Mouse (Mus musculus): ENCODE results near the gene Inpp5d. TPM values are rescaled to one million over a fixed set of nuclear protein-coding genes. Genes with fewer than 3 reads are reported as not detected.

The Inpp5d gene
- polyA plus RNA-seq, 1 experiment = 278 TPM

DNA sequence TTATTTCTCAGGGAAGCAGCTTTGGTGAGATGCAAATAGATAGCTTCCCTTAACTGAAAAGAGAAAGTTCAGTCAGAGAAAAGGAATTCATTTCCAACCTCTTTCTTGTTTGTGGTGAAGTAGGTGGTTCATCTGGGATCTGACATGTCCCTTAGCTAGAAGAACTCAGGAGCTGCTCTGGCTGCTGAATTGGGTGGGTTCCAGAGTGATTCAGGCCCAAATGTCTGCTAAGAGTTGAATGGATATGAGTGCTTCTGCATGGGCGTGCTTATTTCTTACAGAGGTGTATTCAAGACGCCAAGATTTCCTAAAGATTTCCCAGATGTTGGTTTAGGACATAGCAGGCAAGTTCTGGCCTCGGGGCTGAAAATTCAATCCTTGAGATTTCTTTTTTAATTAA lies 114.0 kb downstream of the Inpp5d start:
- no peak for TF ChIP-seq POLR2A (IDR thresholded peaks at IDR 0.05; ENCODE audit: control insufficient read depth, extremely low read depth, insufficient read depth, low read length, poor library complexity)
- TF ChIP-seq CTCF (IDR thresholded peaks at IDR 0.05; ENCODE audit: borderline replicate concordance, control insufficient read depth, extremely low read depth, insufficient read depth, low read length, poor library complexity) = no peak
- H3K4me1 ChIP-seq (replicated peaks; ENCODE audit: control insufficient read depth, insufficient read depth, low read length) = no peaks in the 10 kb centered on the region

DNA sequence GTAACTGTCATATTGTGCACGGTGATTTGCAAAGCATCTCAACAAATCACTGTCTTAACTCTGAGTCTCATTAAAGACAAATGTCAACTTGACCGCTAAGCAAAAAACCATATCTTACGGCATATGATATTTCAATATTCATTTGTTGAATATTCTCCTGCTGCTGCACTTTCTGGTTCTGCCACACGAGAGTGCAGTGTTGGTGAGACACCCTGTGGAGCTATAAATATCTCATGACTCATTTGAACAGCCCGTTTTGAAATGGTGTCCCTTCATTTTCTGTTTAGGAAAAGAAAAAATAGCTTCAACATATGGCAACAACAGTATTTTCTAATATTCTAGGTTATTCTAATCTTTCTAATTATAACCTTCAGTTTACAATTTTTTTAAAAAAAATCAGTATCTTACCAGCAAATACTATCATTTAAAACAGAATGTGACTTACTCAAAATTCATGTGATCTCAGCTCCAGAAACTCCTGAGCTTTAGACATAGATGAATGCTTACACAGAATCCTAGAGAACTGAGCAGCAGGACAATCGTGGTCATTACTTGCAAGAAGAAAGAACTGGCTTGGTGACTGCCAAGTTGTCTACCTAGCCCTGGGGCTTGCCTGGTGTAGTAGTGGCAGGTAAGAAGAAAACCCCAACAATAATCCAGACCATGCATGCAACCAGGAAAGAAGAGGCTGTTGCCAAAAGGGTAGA lies 120.6 kb downstream of the Inpp5d start:
- DNase-seq = no peak
- Histone ChIP-seq H3K36me3 (ENCODE audit: control insufficient read depth, insufficient read depth, low read length) (no peaks in the 10 kb centered on the region), H3K27me3 (ENCODE audit: control insufficient read depth, insufficient read depth, low read length) (no peaks in the 10 kb centered on the region), H3K4me1 (replicated peaks; ENCODE audit: control insufficient read depth, insufficient read depth, low read length) (no peaks in the 10 kb centered on the region), H3K27ac (ENCODE audit: control insufficient read depth, insufficient read depth, low read length) (no peak overlapping the region), H3K4me3 (ENCODE audit: control insufficient read depth, insufficient read depth, low read length) (no peak overlapping the region)
- 60% methylated on average over 6 of the region's 6 CpGs for WGBS
- no peak for TF ChIP-seq CTCF (IDR thresholded peaks at IDR 0.05; ENCODE audit: borderline replicate concordance, control insufficient read depth, extremely low read depth, insufficient read depth, low read length, poor library complexity)
- TF ChIP-seq POLR2A (IDR thresholded peaks at IDR 0.05; ENCODE audit: control insufficient read depth, extremely low read depth, insufficient read depth, low read length, poor library complexity) = no peak

More for the DNA sequence above, 114.0 kb downstream of the Inpp5d start:
- Histone ChIP-seq H3K4me3 (ENCODE audit: control insufficient read depth, insufficient read depth, low read length) (no peak overlapping the region), H3K27ac (ENCODE audit: control insufficient read depth, insufficient read depth, low read length) (no peak overlapping the region), H3K36me3 (ENCODE audit: control insufficient read depth, insufficient read depth, low read length) (no peaks in the 10 kb centered on the region), H3K27me3 (ENCODE audit: control insufficient read depth, insufficient read depth, low read length) (no peaks in the 10 kb centered on the region)
- 94% methylated on average over 3 of the region's 3 CpGs for whole genome bisulfite sequencing
- no peak for DNase-seq

DNA sequence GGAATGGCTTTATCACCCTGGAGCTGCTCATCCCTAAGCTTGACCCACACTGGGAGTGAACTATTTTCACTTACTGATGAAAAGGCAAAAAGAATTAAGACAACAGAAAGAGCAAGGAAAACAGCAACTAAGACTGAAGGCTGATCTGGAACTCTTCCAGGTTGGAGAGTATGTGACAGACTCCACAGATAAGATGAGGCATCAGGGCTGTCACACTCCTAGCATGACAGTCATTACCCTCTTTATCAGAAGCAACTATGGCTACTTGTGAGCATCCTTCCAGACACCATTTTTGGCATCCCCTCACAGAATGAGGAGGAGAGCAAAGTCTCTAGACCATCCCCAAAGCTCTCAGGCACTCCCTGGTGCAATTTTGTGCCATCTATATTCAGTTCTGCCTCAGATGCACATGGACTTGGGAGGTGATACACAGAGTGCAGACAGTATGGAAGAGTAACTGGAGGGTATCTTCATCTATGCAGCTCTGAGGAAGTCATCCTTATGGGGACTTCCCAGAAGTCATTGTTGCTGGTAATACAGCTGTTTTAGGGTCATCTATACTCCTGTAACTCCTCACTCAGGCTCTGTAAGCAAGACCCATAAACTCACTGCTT lies 129.4 kb downstream of the Inpp5d start:
- H3K36me3 ChIP-seq (ENCODE audit: control insufficient read depth, insufficient read depth, low read length) = no peaks in the 10 kb centered on the region
- H3K27me3 ChIP-seq (ENCODE audit: control insufficient read depth, insufficient read depth, low read length) = no peaks in the 10 kb centered on the region
- H3K4me1 ChIP-seq (replicated peaks; ENCODE audit: control insufficient read depth, insufficient read depth, low read length) = no peaks in the 10 kb centered on the region
- H3K27ac ChIP-seq (ENCODE audit: control insufficient read depth, insufficient read depth, low read length) = no peak overlapping the region
- no peak for DNase-seq
- TF ChIP-seq CTCF (IDR thresholded peaks at IDR 0.05; ENCODE audit: borderline replicate concordance, control insufficient read depth, extremely low read depth, insufficient read depth, low read length, poor library complexity) (no peak), POLR2A (IDR thresholded peaks at IDR 0.05; ENCODE audit: control insufficient read depth, extremely low read depth, insufficient read depth, low read length, poor library complexity) (no peak)
- H3K4me3 ChIP-seq (ENCODE audit: control insufficient read depth, insufficient read depth, low read length) = no peak overlapping the region

DNA sequence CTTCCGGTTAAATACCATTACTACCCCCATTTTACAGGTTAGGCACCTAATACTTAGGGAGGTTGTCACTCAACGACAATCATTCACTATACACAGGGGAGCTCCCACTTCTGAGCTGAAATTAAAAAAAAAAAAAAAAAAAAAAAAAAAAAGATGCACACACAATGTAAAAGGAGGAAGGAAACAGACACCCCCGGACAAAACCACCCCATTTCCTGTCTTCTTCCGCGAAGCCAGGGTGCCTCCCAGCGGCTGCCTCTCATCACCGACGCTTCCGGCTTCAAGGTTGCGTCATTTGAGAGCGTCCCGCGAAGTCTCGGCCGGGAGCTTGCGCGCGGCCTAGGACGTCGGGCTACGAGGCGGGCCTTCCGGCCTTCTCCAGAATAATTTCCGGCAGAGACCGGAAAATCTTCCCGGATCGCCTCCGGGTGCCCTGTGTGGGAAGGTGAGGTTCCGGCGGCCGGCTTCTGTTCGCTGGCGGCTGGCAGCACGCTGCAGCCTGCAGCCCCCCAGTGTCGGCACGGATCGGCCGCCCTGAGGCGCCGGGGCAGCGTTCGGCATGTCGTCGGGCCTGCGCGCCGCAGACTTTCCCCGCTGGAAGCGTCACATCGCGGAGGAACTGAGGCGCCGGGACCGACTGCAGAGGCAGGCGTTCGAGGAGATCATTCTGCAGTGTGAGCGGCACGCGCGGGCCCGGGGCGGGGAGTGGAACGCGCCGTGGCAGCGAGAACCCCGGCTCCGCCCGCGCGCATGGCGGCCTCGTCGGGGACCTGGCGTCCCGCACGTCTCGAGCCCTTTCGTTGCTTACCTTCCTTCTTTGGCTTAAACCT lies 135.7 kb downstream of the Inpp5d start, which contains the start of gene Atg16l1:
Gene Atg16l1 (plus strand): TSS at position 230 of the 830 bp plus-strand sequence.
- H3K4me1 ChIP-seq (replicated peaks; ENCODE audit: control insufficient read depth, insufficient read depth, low read length) = peaks cover 5% of the 10 kb centered on the region
- 0 out of 2 replicates have a peak, but pooled peaks have one; percentile 57 for TF ChIP-seq CTCF (IDR thresholded peaks at IDR 0.05; ENCODE audit: borderline replicate concordance, control insufficient read depth, extremely low read depth, insufficient read depth, low read length, poor library complexity)
- 0 out of 2 replicates have a peak, but pooled peaks have one; percentile 42 for TF ChIP-seq POLR2A (IDR thresholded peaks at IDR 0.05; ENCODE audit: control insufficient read depth, extremely low read depth, insufficient read depth, low read length, poor library complexity)
- peak; percentile 94 for DNase-seq
- H3K4me3 ChIP-seq (ENCODE audit: control insufficient read depth, insufficient read depth, low read length) = peak within 1 kb of the TSS; percentile 93
- peaks cover 6% of the 10 kb centered on the region for H3K36me3 ChIP-seq (ENCODE audit: control insufficient read depth, insufficient read depth, low read length)
- H3K27me3 ChIP-seq (ENCODE audit: control insufficient read depth, insufficient read depth, low read length) = no peaks in the 10 kb centered on the region
- H3K27ac ChIP-seq (ENCODE audit: control insufficient read depth, insufficient read depth, low read length) = peak within 1 kb of the TSS; percentile 32
- under 1% methylated on average over 79 of the region's 79 CpGs for WGBS

DNA sequence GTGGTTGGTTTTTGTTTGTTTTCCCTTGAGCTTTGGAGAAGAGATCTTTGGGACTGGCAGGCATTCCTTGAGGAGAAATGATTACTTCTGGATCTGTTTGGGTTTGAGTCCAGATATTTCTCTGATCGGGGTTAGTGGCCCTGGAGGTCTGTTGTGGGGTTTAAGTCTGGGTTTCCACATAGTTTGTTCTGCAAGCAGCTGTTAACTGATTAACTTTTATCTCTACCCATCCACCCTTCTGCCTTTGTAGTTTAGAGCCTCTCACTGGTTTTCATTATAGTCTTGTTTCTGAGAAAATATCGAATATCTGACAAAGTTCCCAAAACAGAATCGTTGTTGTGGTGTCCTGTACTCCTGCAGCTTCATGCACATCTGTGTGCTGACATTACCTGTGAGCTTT lies 143.7 kb downstream of the Inpp5d start:
- WGBS = 92% methylated on average over 3 of the region's 3 CpGs
- Histone ChIP-seq H3K4me3 (ENCODE audit: control insufficient read depth, insufficient read depth, low read length) (no peak overlapping the region), H3K27ac (ENCODE audit: control insufficient read depth, insufficient read depth, low read length) (no peak overlapping the region), H3K27me3 (ENCODE audit: control insufficient read depth, insufficient read depth, low read length) (no peaks in the 10 kb centered on the region), H3K36me3 (ENCODE audit: control insufficient read depth, insufficient read depth, low read length) (peaks cover 77% of the 10 kb centered on the region), H3K4me1 (replicated peaks; ENCODE audit: control insufficient read depth, insufficient read depth, low read length) (peaks cover 3% of the 10 kb centered on the region; the same call in 1 of the 2 replicates)
- no peak for DNase-seq
- TF ChIP-seq POLR2A (IDR thresholded peaks at IDR 0.05; ENCODE audit: control insufficient read depth, extremely low read depth, insufficient read depth, low read length, poor library complexity) = no peak
- no peak for TF ChIP-seq CTCF (IDR thresholded peaks at IDR 0.05; ENCODE audit: borderline replicate concordance, control insufficient read depth, extremely low read depth, insufficient read depth, low read length, poor library complexity)

DNA sequence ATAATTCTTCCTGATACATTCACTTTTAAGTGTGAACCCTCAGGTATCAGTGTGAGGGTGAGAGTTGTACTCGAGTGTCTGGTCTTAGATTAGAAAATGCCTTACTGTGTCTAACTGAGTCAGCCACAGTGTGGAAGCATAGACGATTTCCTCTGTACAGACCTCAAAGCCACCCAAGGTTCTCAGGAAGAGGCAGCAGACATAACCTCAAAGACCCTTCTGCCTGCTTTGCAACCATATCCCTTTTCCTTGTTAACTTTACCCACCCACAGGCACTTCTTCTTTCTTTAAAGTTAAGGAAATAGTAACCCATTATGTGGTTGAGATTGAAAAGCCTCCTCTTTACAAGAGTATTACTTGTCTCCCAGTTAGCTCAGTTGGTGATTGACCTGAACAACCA lies 145.6 kb downstream of the Inpp5d start:
- no peak for DNase-seq
- 12% methylated on average over 2 of the region's 2 CpGs for WGBS
- no peaks in the 10 kb centered on the region for H3K27me3 ChIP-seq (ENCODE audit: control insufficient read depth, insufficient read depth, low read length)
- TF ChIP-seq CTCF (IDR thresholded peaks at IDR 0.05; ENCODE audit: borderline replicate concordance, control insufficient read depth, extremely low read depth, insufficient read depth, low read length, poor library complexity) (no peak), POLR2A (IDR thresholded peaks at IDR 0.05; ENCODE audit: control insufficient read depth, extremely low read depth, insufficient read depth, low read length, poor library complexity) (no peak)
- H3K4me3 ChIP-seq (ENCODE audit: control insufficient read depth, insufficient read depth, low read length) = no peak overlapping the region
- peaks cover 3% of the 10 kb centered on the region; the same call in 1 of the 2 replicates for H3K4me1 ChIP-seq (replicated peaks; ENCODE audit: control insufficient read depth, insufficient read depth, low read length)
- H3K27ac ChIP-seq (ENCODE audit: control insufficient read depth, insufficient read depth, low read length) = no peak overlapping the region
- peaks cover 89% of the 10 kb centered on the region for H3K36me3 ChIP-seq (ENCODE audit: control insufficient read depth, insufficient read depth, low read length)
